Mouse (Mus musculus): ENCODE data around the gene Rnf145.

DNA sequence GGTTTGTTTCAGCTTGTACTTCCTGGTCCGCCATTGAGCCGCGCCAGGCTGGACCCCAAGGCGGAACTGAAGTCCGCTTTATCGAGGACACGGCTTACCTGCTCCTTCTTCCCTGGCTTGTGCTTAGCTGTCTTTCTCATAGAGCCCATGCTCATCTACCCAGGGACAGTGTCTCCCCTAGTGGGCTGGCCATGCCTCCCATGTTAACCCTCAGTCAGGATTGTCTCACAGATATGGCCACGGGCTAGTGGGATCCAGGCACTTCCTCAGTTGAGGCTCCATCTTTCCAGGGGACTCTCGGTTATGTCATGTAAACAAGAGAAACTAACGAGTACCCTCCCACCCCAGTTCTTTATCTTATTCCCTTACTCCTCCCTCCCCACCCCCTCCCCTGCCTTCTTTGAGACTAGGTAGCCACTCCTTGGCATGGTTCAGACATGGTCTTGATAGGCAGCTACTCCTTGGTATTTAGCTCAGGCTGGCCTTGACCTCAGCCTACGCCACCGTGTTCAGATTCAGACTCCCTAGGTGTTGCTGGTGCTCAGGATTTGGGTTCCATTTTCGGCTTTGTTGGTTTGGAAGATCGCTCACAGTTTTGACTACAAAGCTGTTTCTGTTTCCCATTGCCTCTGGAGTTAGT lies 9.9 kb downstream of the Rnf145 start:
- TF ChIP-seq CTCF (IDR thresholded peaks at IDR 0.05; ENCODE audit: low read depth) (peak; percentile 50), EP300 (IDR thresholded peaks at IDR 0.05; ENCODE audit: low read depth) (no peak)

All from liver, embryonic 14.5 days (tissue).